Mouse (Mus musculus): ENCODE data around the gene Ubn1.
A peak's percentile ranks its signal among the peaks of the same experiment; 100 is the strongest.

The Ubn1 gene

GRCm38 (mm10) chr16:5049774-5050234 lies at the start of gene Ubn1, which contains the start of gene Glyr1:
Gene Ubn1 (plus strand): TSS chr16:5050057.
Gene Glyr1 (minus strand): TSS chr16:5049863.
- peak; percentile 99 to 100 for DNase-seq (ENCODE audit: inconsistent age in 2 of 2, low spot score in 1 of 2)

GRCm38 (mm10) chr16:5000611-5001010 lies 49.2 kb upstream of the Ubn1 start:
- DNase-seq (ENCODE audit: inconsistent age in 2 of 2, low spot score in 1 of 2): no peak

- no peak for DNase-seq (ENCODE audit: inconsistent age in 2 of 2, low spot score in 1 of 2)
Observed at GRCm38 (mm10) chr16:5007067-5007466, 42.8 kb upstream of the Ubn1 start, which contains the start of gene Smim22. Gene Smim22 (plus strand): TSS chr16:5007288.

- no peak for DNase-seq (ENCODE audit: inconsistent age in 2 of 2, low spot score in 1 of 2)
Observed at GRCm38 (mm10) chr16:5007492-5007891, 42.4 kb upstream of the Ubn1 start.

GRCm38 (mm10) chr16:5008076-5008475 lies 41.8 kb upstream of the Ubn1 start:
- no peak for DNase-seq (ENCODE audit: inconsistent age in 2 of 2, low spot score in 1 of 2)

- DNase-seq (ENCODE audit: inconsistent age in 2 of 2, low spot score in 1 of 2): no peak
Observed at GRCm38 (mm10) chr16:5010371-5010935, 39.4 kb upstream of the Ubn1 start.

GRCm38 (mm10) chr16:5011285-5011684 lies 38.6 kb upstream of the Ubn1 start:
- DNase-seq (ENCODE audit: inconsistent age in 2 of 2, low spot score in 1 of 2): no peak

- DNase-seq (ENCODE audit: inconsistent age in 2 of 2, low spot score in 1 of 2): peak in 1 of 2 experiments; percentile 38
Observed at GRCm38 (mm10) chr16:5012036-5013005, 37.5 kb upstream of the Ubn1 start.

- peak; percentile 99 for DNase-seq (ENCODE audit: inconsistent age in 2 of 2, low spot score in 1 of 2)
Observed at GRCm38 (mm10) chr16:5013054-5013838, 36.6 kb upstream of the Ubn1 start, which contains the start of gene Rogdi. Gene Rogdi (minus strand): TSS chr16:5013553.

- no peak for DNase-seq (ENCODE audit: inconsistent age in 2 of 2, low spot score in 1 of 2)
Observed at GRCm38 (mm10) chr16:5014578-5014977, 35.3 kb upstream of the Ubn1 start.

GRCm38 (mm10) chr16:5024021-5024420 lies 25.8 kb upstream of the Ubn1 start:
- DNase-seq (ENCODE audit: inconsistent age in 2 of 2, low spot score in 1 of 2): no peak

GRCm38 (mm10) chr16:5029847-5030246 lies 20.0 kb upstream of the Ubn1 start:
- DNase-seq (ENCODE audit: inconsistent age in 2 of 2, low spot score in 1 of 2): no peak

GRCm38 (mm10) chr16:5035591-5035990 lies 14.3 kb upstream of the Ubn1 start:
- peak; percentile 45 to 63 for DNase-seq (ENCODE audit: inconsistent age in 2 of 2, low spot score in 1 of 2)

GRCm38 (mm10) chr16:5036649-5037234 lies 13.1 kb upstream of the Ubn1 start:
- no peak for DNase-seq (ENCODE audit: inconsistent age in 2 of 2, low spot score in 1 of 2)

GRCm38 (mm10) chr16:5045322-5045721 lies 4.5 kb upstream of the Ubn1 start:
- DNase-seq (ENCODE audit: inconsistent age in 2 of 2, low spot score in 1 of 2): no peak

- no peak for DNase-seq (ENCODE audit: inconsistent age in 2 of 2, low spot score in 1 of 2)
Observed at GRCm38 (mm10) chr16:5049182-5049773, 579 bp upstream of the Ubn1 start.

- peak in 1 of 2 experiments; percentile 85 for DNase-seq (ENCODE audit: inconsistent age in 2 of 2, low spot score in 1 of 2)
Observed at GRCm38 (mm10) chr16:5050251-5051110, 624 bp downstream of the Ubn1 start.

GRCm38 (mm10) chr16:5058114-5058513 lies 8.3 kb downstream of the Ubn1 start:
- DNase-seq (ENCODE audit: inconsistent age in 2 of 2, low spot score in 1 of 2): peak in 1 of 2 experiments; percentile 52

GRCm38 (mm10) chr16:5063472-5063871 lies 13.6 kb downstream of the Ubn1 start:
- no peak for DNase-seq (ENCODE audit: inconsistent age in 2 of 2, low spot score in 1 of 2)

Measured in adrenal gland, adult (tissue).